Mouse (Mus musculus) testis, adult 2 months (tissue): ENCODE data around the gene Synpo2.

Experiments
- CTCF ChIP-seq: fragments of 200-500 bp; IDR thresholded peaks from 2 replicates; pipeline ENCODE4 v1.5.1; 2012; ENCODE audit warnings: low read depth, mild to moderate bottlenecking, inconsistent platforms, low read length, moderate library complexity; ENCODE audit not compliant: control insufficient read depth, insufficient read depth, insufficient replicate concordance
- POLR2A ChIP-seq: fragments of 200-500 bp; IDR thresholded peaks from 2 replicates; pipeline ENCODE4 v1.6.1; 2012; ENCODE audit warnings: low read depth, mild to moderate bottlenecking, inconsistent platforms, low read length, moderate library complexity; ENCODE audit not compliant: control insufficient read depth

DNA sequence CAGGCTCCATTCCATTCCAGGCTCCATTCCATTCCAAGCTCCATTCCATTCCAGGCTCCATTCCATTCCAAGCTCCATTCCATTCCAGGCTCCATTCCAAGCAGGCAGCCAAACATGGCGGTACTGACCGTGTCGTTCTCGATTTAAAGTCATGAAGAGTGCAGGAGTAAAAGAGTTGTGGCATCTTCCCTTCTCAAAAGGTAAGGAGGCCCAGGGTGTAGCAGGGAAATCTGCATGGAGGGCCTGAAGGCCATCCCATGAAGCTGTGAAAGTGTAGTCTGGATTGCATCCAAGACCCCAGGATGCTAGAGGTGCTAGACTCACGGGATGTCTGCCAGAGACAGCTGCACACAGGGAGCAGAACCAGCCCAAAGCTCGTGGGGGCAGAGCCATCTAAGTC lies 28.8 kb upstream of the Synpo2 start:
- no peak for TF ChIP-seq POLR2A
- no peak for TF ChIP-seq CTCF
